Mouse (Mus musculus): ENCODE results near the gene Serpinb1a.

GRCm38 (mm10) chr13:32834513-32834912 lies 16.5 kb downstream of the Serpinb1a start:
- TF ChIP-seq CTCF (IDR thresholded peaks at IDR 0.05; ENCODE audit: low read depth, low read length) (no peak), POLR2A (IDR thresholded peaks at IDR 0.05; ENCODE audit: extremely low read depth, insufficient read depth, low read length) (no peak)
